Mouse (Mus musculus): Measurements from ENCODE around the gene Elp4. TPM values are rescaled to one million over a fixed set of nuclear protein-coding genes. Genes with fewer than 3 reads are reported as not detected.

Gene Elp4
- polyA plus RNA-seq, 1 experiment from 2014 or later, result 28.2 TPM

- no peak overlapping the region for H3K4me3 ChIP-seq (ENCODE audit: low read depth, low read length)
- no peak overlapping the region for H3K27ac ChIP-seq (ENCODE audit: low read depth, low read length)
- no peaks in the 10 kb centered on the region for H3K36me3 ChIP-seq (ENCODE audit: control insufficient read depth, insufficient read depth, low read length)
- H3K27me3 ChIP-seq (replicated peaks; ENCODE audit: control insufficient read depth, insufficient read depth, low read length), result peaks cover 98% of the 10 kb centered on the region
- no peak for DNase-seq (ENCODE audit: low spot score)
- 5% methylated on average over 24 of the region's 24 CpGs for WGBS
- no peak overlapping the region for H3K4me2 ChIP-seq
- H3K4me1 ChIP-seq (replicated peaks; ENCODE audit: control insufficient read depth, insufficient read depth, low read length), result peaks cover 4% of the 10 kb centered on the region; the same call in 1 of the 2 replicates
- H3K9me3 ChIP-seq (ENCODE audit: control insufficient read depth, low read length), result no peaks in the 10 kb centered on the region
- ATAC-seq (replicated peaks; ENCODE audit: low FRiP score), result no peak; the same call in 1 of the 2 replicates
- H3K9ac ChIP-seq (ENCODE audit: low read depth, low read length), result no peak overlapping the region
Measured at GRCm38 (mm10) chr2:105680146-105680998, 224.0 kb downstream of the Elp4 start.

GRCm38 (mm10) chr2:105679331-105679730, 225.0 kb downstream of the Elp4 start:
- H3K27me3 ChIP-seq (replicated peaks; ENCODE audit: control insufficient read depth, insufficient read depth, low read length), result peaks cover 99% of the 10 kb centered on the region
- H3K36me3 ChIP-seq (ENCODE audit: control insufficient read depth, insufficient read depth, low read length), result no peaks in the 10 kb centered on the region
- no peak overlapping the region for H3K9ac ChIP-seq (ENCODE audit: low read depth, low read length)
- no peaks in the 10 kb centered on the region for H3K9me3 ChIP-seq (ENCODE audit: control insufficient read depth, low read length)
- no peak overlapping the region for H3K27ac ChIP-seq (ENCODE audit: low read depth, low read length)
- DNase-seq (ENCODE audit: low spot score) (no peak), ATAC-seq (replicated peaks; ENCODE audit: low FRiP score) (no peak)
- WGBS, result 3% methylated on average over 2 of the region's 2 CpGs
- peaks cover 10% of the 10 kb centered on the region; the same call in 1 of the 2 replicates for H3K4me1 ChIP-seq (replicated peaks; ENCODE audit: control insufficient read depth, insufficient read depth, low read length)
- no peak overlapping the region for H3K4me2 ChIP-seq
- H3K4me3 ChIP-seq (ENCODE audit: low read depth, low read length), result no peak overlapping the region

DNA sequence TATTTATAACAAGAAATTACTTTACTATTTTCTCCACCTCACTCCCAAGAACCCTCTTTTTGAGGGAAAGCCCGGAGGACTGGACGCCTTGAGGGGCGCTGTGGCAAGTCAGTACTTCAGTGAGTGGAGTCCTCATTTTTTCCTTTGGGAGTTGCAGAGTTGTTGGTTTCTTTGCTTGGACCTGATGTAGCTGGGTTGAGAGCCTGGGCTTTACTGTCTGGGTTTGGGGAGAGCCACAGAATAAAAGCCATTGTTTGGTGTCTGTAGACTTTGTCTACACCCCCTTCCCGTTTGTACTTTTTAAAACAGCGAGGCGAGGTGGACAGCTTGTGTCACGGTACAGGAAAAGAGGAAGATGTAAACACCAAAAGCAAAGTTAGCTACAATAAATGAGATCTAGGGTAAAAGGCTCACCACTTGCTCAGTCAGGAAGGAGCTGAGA, 225.5 kb downstream of the Elp4 start:
- ATAC-seq (replicated peaks; ENCODE audit: low FRiP score) (no peak), DNase-seq (ENCODE audit: low spot score) (no peak)
- H3K4me1 ChIP-seq (replicated peaks; ENCODE audit: control insufficient read depth, insufficient read depth, low read length), result peaks cover 10% of the 10 kb centered on the region; the same call in 1 of the 2 replicates
- H3K27me3 ChIP-seq (replicated peaks; ENCODE audit: control insufficient read depth, insufficient read depth, low read length), result peaks cover 100% of the 10 kb centered on the region
- no peaks in the 10 kb centered on the region for H3K9me3 ChIP-seq (ENCODE audit: control insufficient read depth, low read length)
- no peaks in the 10 kb centered on the region for H3K36me3 ChIP-seq (ENCODE audit: control insufficient read depth, insufficient read depth, low read length)
- no peak overlapping the region for H3K9ac ChIP-seq (ENCODE audit: low read depth, low read length)
- WGBS, result 3% methylated on average over 7 of the region's 7 CpGs
- no peak overlapping the region for H3K4me2 ChIP-seq
- H3K27ac ChIP-seq (ENCODE audit: low read depth, low read length), result no peak overlapping the region
- H3K4me3 ChIP-seq (ENCODE audit: low read depth, low read length), result no peak overlapping the region

- 9% methylated on average over 4 of the region's 4 CpGs for WGBS
- H3K36me3 ChIP-seq (ENCODE audit: control insufficient read depth, insufficient read depth, low read length), result no peaks in the 10 kb centered on the region
Measured at GRCm38 (mm10) chr2:105678306-105678705, 226.1 kb downstream of the Elp4 start.

DNA sequence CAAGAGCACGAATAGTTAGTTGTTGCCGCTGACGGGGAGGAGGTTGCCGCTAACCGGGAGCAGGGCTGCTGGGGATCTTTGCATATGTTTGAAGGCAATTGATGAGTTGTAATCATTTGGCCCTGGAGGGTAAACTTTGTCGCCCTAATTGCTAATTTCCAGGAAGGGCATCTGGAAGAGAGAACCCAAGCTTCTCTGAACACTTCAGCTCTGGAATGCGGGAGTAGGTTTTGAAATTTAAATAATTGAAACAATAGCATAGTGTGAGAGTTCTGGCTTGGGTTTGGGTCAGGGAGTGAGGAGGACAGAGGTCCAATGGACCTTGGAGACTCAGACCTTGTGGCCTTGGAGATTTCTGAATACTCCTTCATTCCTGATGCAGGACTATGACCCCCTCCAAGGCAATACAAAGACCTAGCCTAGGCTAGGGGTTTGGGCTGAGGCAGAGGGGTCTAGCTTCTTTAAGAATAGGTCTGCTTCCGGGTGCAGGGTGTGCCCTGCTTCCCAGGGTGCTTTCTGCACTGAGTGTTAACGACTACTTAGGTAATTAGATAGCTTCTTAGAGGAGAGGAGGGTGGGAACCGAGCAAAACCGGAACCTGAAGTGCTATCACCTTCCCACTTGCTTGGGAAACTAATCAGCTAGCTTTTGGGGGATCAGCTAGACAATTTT, 226.8 kb downstream of the Elp4 start:
- peaks cover 10% of the 10 kb centered on the region for H3K4me1 ChIP-seq (replicated peaks; ENCODE audit: control insufficient read depth, insufficient read depth, low read length)
- DNase-seq (ENCODE audit: low spot score) (no peak), ATAC-seq (replicated peaks; ENCODE audit: low FRiP score) (no peak)
- H3K27ac ChIP-seq (ENCODE audit: low read depth, low read length), result no peak overlapping the region
- peaks cover 100% of the 10 kb centered on the region for H3K27me3 ChIP-seq (replicated peaks; ENCODE audit: control insufficient read depth, insufficient read depth, low read length)
- no peak overlapping the region for H3K9ac ChIP-seq (ENCODE audit: low read depth, low read length)
- H3K4me2 ChIP-seq, result no peak overlapping the region
- H3K9me3 ChIP-seq (ENCODE audit: control insufficient read depth, low read length), result no peaks in the 10 kb centered on the region
- 0% methylated on average over 11 of the region's 11 CpGs for WGBS
- no peaks in the 10 kb centered on the region for H3K36me3 ChIP-seq (ENCODE audit: control insufficient read depth, insufficient read depth, low read length)
- H3K4me3 ChIP-seq (ENCODE audit: low read depth, low read length), result no peak overlapping the region

More at GRCm38 (mm10) chr2:105678306-105678705, 226.1 kb downstream of the Elp4 start:
- DNase-seq (ENCODE audit: low spot score) (no peak), ATAC-seq (replicated peaks; ENCODE audit: low FRiP score) (no peak)
- Histone ChIP-seq H3K4me2 (no peak overlapping the region), H3K9ac (ENCODE audit: low read depth, low read length) (no peak overlapping the region), H3K4me3 (ENCODE audit: low read depth, low read length) (no peak overlapping the region), H3K27me3 (replicated peaks; ENCODE audit: control insufficient read depth, insufficient read depth, low read length) (peaks cover 100% of the 10 kb centered on the region), H3K4me1 (replicated peaks; ENCODE audit: control insufficient read depth, insufficient read depth, low read length) (peaks cover 10% of the 10 kb centered on the region), H3K27ac (ENCODE audit: low read depth, low read length) (no peak overlapping the region), H3K9me3 (ENCODE audit: control insufficient read depth, low read length) (no peaks in the 10 kb centered on the region)

- Histone ChIP-seq H3K4me2 (no peak overlapping the region), H3K27me3 (replicated peaks; ENCODE audit: control insufficient read depth, insufficient read depth, low read length) (peaks cover 100% of the 10 kb centered on the region), H3K9me3 (ENCODE audit: control insufficient read depth, low read length) (no peaks in the 10 kb centered on the region), H3K36me3 (ENCODE audit: control insufficient read depth, insufficient read depth, low read length) (no peaks in the 10 kb centered on the region), H3K4me3 (ENCODE audit: low read depth, low read length) (no peak overlapping the region), H3K9ac (ENCODE audit: low read depth, low read length) (no peak overlapping the region), H3K27ac (ENCODE audit: low read depth, low read length) (no peak overlapping the region), H3K4me1 (replicated peaks; ENCODE audit: control insufficient read depth, insufficient read depth, low read length) (peaks cover 10% of the 10 kb centered on the region; the same call in 1 of the 2 replicates)
- DNase-seq (ENCODE audit: low spot score), result no peak
- WGBS, result 2% methylated on average over 11 of the region's 11 CpGs
- no peak for ATAC-seq (replicated peaks; ENCODE audit: low FRiP score)
Measured at GRCm38 (mm10) chr2:105676909-105677433, 227.4 kb downstream of the Elp4 start.

GRCm38 (mm10) chr2:105676080-105676908, 228.1 kb downstream of the Elp4 start:
- no peak for ATAC-seq (replicated peaks; ENCODE audit: low FRiP score)
- Histone ChIP-seq H3K36me3 (ENCODE audit: control insufficient read depth, insufficient read depth, low read length) (no peaks in the 10 kb centered on the region), H3K4me2 (peak overlapping the region; percentile 67), H3K4me3 (ENCODE audit: low read depth, low read length) (peak overlapping the region; percentile 25), H3K27me3 (replicated peaks; ENCODE audit: control insufficient read depth, insufficient read depth, low read length) (peaks cover 100% of the 10 kb centered on the region), H3K4me1 (replicated peaks; ENCODE audit: control insufficient read depth, insufficient read depth, low read length) (peaks cover 10% of the 10 kb centered on the region; the same call in 1 of the 2 replicates), H3K9me3 (ENCODE audit: control insufficient read depth, low read length) (no peaks in the 10 kb centered on the region), H3K9ac (ENCODE audit: low read depth, low read length) (no peak overlapping the region), H3K27ac (ENCODE audit: low read depth, low read length) (no peak overlapping the region)
- peak; percentile 62 for DNase-seq (ENCODE audit: low spot score)
- WGBS, result under 1% methylated on average over 77 of the region's 77 CpGs

- peaks cover 100% of the 10 kb centered on the region for H3K27me3 ChIP-seq (replicated peaks; ENCODE audit: control insufficient read depth, insufficient read depth, low read length)
- H3K4me3 ChIP-seq (ENCODE audit: low read depth, low read length), result peak overlapping the region; percentile 38
- H3K36me3 ChIP-seq (ENCODE audit: control insufficient read depth, insufficient read depth, low read length), result no peaks in the 10 kb centered on the region
- H3K9me3 ChIP-seq (ENCODE audit: control insufficient read depth, low read length), result no peaks in the 10 kb centered on the region
- H3K4me1 ChIP-seq (replicated peaks; ENCODE audit: control insufficient read depth, insufficient read depth, low read length), result peaks cover 10% of the 10 kb centered on the region; the same call in 1 of the 2 replicates
- WGBS, result 2% methylated on average over 11 of the region's 11 CpGs
- H3K4me2 ChIP-seq, result peak overlapping the region; percentile 67
- H3K27ac ChIP-seq (ENCODE audit: low read depth, low read length), result no peak overlapping the region
- ATAC-seq (replicated peaks; ENCODE audit: low FRiP score), result no peak
- DNase-seq (ENCODE audit: low spot score), result no peak
- no peak overlapping the region for H3K9ac ChIP-seq (ENCODE audit: low read depth, low read length)
Measured at GRCm38 (mm10) chr2:105675730-105676079, 228.7 kb downstream of the Elp4 start.
